Mouse (Mus musculus): ENCODE data around the gene Rngtt. TPM values are rescaled to one million over a fixed set of nuclear protein-coding genes. Genes with fewer than 3 reads are reported as not detected.

Gene Rngtt
- polyA plus RNA-seq, 1 experiment from 2014 or later = 41.7 TPM

- Histone ChIP-seq H3K27me3 (ENCODE audit: control insufficient read depth, insufficient read depth, low read length) (no peaks in the 10 kb centered on the region), H3K4me1 (ENCODE audit: control insufficient read depth, insufficient read depth, low read length) (no peaks in the 10 kb centered on the region), H3K27ac (replicated peaks; ENCODE audit: low read depth, low read length) (no peak overlapping the region), H3K4me3 (ENCODE audit: low read depth, low read length) (no peak overlapping the region), H3K9ac (replicated peaks; ENCODE audit: low read length) (no peak overlapping the region), H3K4me2 (ENCODE audit: low read depth, low read length) (no peak overlapping the region), H3K36me3 (replicated peaks; ENCODE audit: control insufficient read depth, insufficient read depth, low read depth, low read length) (peaks cover 2% of the 10 kb centered on the region; the same call in 1 of the 2 replicates), H3K9me3 (replicated peaks; ENCODE audit: control insufficient read depth, low read length) (no peaks in the 10 kb centered on the region)
- DNase-seq (ENCODE audit: low spot score) = no peak
- 86% methylated on average over 1 of the region's 1 CpGs for WGBS
- no peak for ATAC-seq (replicated peaks; ENCODE audit: insufficient number of reproducible peaks, low FRiP score, low TSS enrichment, low read depth)
Observed at GRCm38 (mm10) chr4:33337999-33338398, 27.9 kb downstream of the Rngtt start.

GRCm38 (mm10) chr4:33342877-33343731 lies 33.0 kb downstream of the Rngtt start:
- H3K9me3 ChIP-seq (replicated peaks; ENCODE audit: control insufficient read depth, low read length) = no peaks in the 10 kb centered on the region
- 80% methylated on average over 7 of the region's 7 CpGs for WGBS
- no peak overlapping the region for H3K9ac ChIP-seq (replicated peaks; ENCODE audit: low read length)
- ATAC-seq (replicated peaks; ENCODE audit: insufficient number of reproducible peaks, low FRiP score, low TSS enrichment, low read depth) (no peak), DNase-seq (ENCODE audit: low spot score) (no peak)
- no peak overlapping the region for H3K4me3 ChIP-seq (ENCODE audit: low read depth, low read length)
- H3K27ac ChIP-seq (replicated peaks; ENCODE audit: low read depth, low read length) = no peak overlapping the region
- H3K36me3 ChIP-seq (replicated peaks; ENCODE audit: control insufficient read depth, insufficient read depth, low read depth, low read length) = no peaks in the 10 kb centered on the region
- H3K27me3 ChIP-seq (ENCODE audit: control insufficient read depth, insufficient read depth, low read length) = no peaks in the 10 kb centered on the region
- no peak overlapping the region for H3K4me2 ChIP-seq (ENCODE audit: low read depth, low read length)
- H3K4me1 ChIP-seq (ENCODE audit: control insufficient read depth, insufficient read depth, low read length) = no peaks in the 10 kb centered on the region

DNA sequence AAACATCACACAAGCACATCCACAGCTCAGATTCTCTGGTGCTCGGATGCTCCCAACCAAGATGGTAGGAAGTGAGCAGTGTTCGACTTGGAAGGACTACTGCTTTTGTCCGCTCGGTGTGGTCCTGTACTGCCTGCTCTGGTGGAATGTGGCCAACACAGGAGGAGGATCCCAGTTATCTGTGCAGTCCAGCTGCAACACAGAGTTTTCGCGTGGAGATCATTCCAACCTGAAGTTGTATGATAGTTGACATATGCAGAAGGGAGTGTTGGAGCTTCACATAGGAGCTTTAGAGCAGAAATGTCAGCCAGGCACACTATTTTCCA lies 33.6 kb downstream of the Rngtt start:
- H3K9me3 ChIP-seq (replicated peaks; ENCODE audit: control insufficient read depth, low read length) = no peaks in the 10 kb centered on the region
- 91% methylated on average over 6 of the region's 6 CpGs for WGBS
- ATAC-seq (replicated peaks; ENCODE audit: insufficient number of reproducible peaks, low FRiP score, low TSS enrichment, low read depth) (no peak), DNase-seq (ENCODE audit: low spot score) (no peak)
- H3K4me2 ChIP-seq (ENCODE audit: low read depth, low read length) = no peak overlapping the region
- H3K4me1 ChIP-seq (ENCODE audit: control insufficient read depth, insufficient read depth, low read length) = no peaks in the 10 kb centered on the region
- no peaks in the 10 kb centered on the region for H3K27me3 ChIP-seq (ENCODE audit: control insufficient read depth, insufficient read depth, low read length)
- H3K4me3 ChIP-seq (ENCODE audit: low read depth, low read length) = no peak overlapping the region
- no peaks in the 10 kb centered on the region for H3K36me3 ChIP-seq (replicated peaks; ENCODE audit: control insufficient read depth, insufficient read depth, low read depth, low read length)
- no peak overlapping the region for H3K9ac ChIP-seq (replicated peaks; ENCODE audit: low read length)
- H3K27ac ChIP-seq (replicated peaks; ENCODE audit: low read depth, low read length) = no peak overlapping the region

DNA sequence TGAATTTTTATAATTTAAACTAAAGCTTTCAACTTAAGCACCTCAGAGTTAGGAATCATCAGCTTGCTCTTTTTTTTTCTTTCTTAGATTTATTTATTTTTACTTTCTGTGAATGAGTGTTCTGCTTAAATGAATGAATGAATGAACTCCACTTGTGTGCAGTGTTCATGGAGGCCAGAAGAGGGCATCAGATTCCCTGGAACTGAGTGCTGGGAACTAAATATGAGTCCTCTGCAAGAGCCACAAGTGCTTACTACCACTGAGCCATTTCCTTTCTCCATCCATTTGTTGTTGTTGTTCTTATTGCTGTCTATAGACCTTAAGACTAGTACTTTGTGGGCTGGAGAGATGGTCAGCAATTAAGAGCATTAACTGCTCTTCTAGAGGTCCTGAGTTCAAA lies 53.3 kb downstream of the Rngtt start:
- H3K4me3 ChIP-seq (ENCODE audit: low read depth, low read length) = no peak overlapping the region
- no peaks in the 10 kb centered on the region for H3K9me3 ChIP-seq (replicated peaks; ENCODE audit: control insufficient read depth, low read length)
- no peak overlapping the region for H3K27ac ChIP-seq (replicated peaks; ENCODE audit: low read depth, low read length)
- H3K27me3 ChIP-seq (ENCODE audit: control insufficient read depth, insufficient read depth, low read length) = no peaks in the 10 kb centered on the region
- H3K36me3 ChIP-seq (replicated peaks; ENCODE audit: control insufficient read depth, insufficient read depth, low read depth, low read length) = no peaks in the 10 kb centered on the region
- no peak for DNase-seq (ENCODE audit: low spot score)
- no peak overlapping the region for H3K4me2 ChIP-seq (ENCODE audit: low read depth, low read length)
- no peak for ATAC-seq (replicated peaks; ENCODE audit: insufficient number of reproducible peaks, low FRiP score, low TSS enrichment, low read depth)
- no peaks in the 10 kb centered on the region for H3K4me1 ChIP-seq (ENCODE audit: control insufficient read depth, insufficient read depth, low read length)
- no peak overlapping the region for H3K9ac ChIP-seq (replicated peaks; ENCODE audit: low read length)

GRCm38 (mm10) chr4:33374916-33375315 lies 64.8 kb downstream of the Rngtt start:
- no peak overlapping the region for H3K9ac ChIP-seq (replicated peaks; ENCODE audit: low read length)
- H3K9me3 ChIP-seq (replicated peaks; ENCODE audit: control insufficient read depth, low read length) = no peaks in the 10 kb centered on the region
- no peaks in the 10 kb centered on the region for H3K27me3 ChIP-seq (ENCODE audit: control insufficient read depth, insufficient read depth, low read length)
- no peaks in the 10 kb centered on the region for H3K4me1 ChIP-seq (ENCODE audit: control insufficient read depth, insufficient read depth, low read length)
- no peak overlapping the region for H3K4me2 ChIP-seq (ENCODE audit: low read depth, low read length)
- H3K27ac ChIP-seq (replicated peaks; ENCODE audit: low read depth, low read length) = no peak overlapping the region
- no peak overlapping the region for H3K4me3 ChIP-seq (ENCODE audit: low read depth, low read length)
- no peak for ATAC-seq (replicated peaks; ENCODE audit: insufficient number of reproducible peaks, low FRiP score, low TSS enrichment, low read depth)
- DNase-seq (ENCODE audit: low spot score) = peak; percentile 26
- no peaks in the 10 kb centered on the region for H3K36me3 ChIP-seq (replicated peaks; ENCODE audit: control insufficient read depth, insufficient read depth, low read depth, low read length)
- WGBS = 71% methylated on average over 6 of the region's 6 CpGs

GRCm38 (mm10) chr4:33377642-33378041 lies 67.5 kb downstream of the Rngtt start:
- Histone ChIP-seq H3K27me3 (ENCODE audit: control insufficient read depth, insufficient read depth, low read length) (no peaks in the 10 kb centered on the region), H3K36me3 (replicated peaks; ENCODE audit: control insufficient read depth, insufficient read depth, low read depth, low read length) (no peaks in the 10 kb centered on the region), H3K4me3 (ENCODE audit: low read depth, low read length) (no peak overlapping the region), H3K4me2 (ENCODE audit: low read depth, low read length) (no peak overlapping the region), H3K4me1 (ENCODE audit: control insufficient read depth, insufficient read depth, low read length) (no peaks in the 10 kb centered on the region), H3K9ac (replicated peaks; ENCODE audit: low read length) (no peak overlapping the region), H3K9me3 (replicated peaks; ENCODE audit: control insufficient read depth, low read length) (no peaks in the 10 kb centered on the region), H3K27ac (replicated peaks; ENCODE audit: low read depth, low read length) (no peak overlapping the region)
- no peak for ATAC-seq (replicated peaks; ENCODE audit: insufficient number of reproducible peaks, low FRiP score, low TSS enrichment, low read depth)
- no peak for DNase-seq (ENCODE audit: low spot score)

DNA sequence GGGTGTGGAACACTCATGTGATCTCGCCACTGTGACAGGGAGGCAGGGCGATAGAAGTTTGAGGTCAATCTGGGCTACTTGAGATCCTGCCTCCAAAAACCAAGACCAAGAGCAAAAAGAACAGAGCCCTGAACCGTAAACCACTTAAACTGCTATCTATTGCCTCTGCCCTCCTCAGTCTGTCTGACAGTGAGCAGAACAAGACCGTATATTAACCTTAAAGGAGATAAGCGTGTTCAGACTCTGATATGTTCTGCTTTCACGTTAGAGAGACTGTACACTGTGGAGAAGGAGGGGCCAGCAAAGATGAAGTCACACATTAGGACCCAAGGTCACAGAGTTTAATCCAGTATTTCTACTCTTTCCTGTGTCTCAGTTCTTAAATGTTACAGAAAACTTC lies 68.8 kb downstream of the Rngtt start:
- Histone ChIP-seq H3K4me3 (ENCODE audit: low read depth, low read length) (no peak overlapping the region), H3K27ac (replicated peaks; ENCODE audit: low read depth, low read length) (no peak overlapping the region), H3K4me2 (ENCODE audit: low read depth, low read length) (no peak overlapping the region), H3K9ac (replicated peaks; ENCODE audit: low read length) (no peak overlapping the region), H3K27me3 (ENCODE audit: control insufficient read depth, insufficient read depth, low read length) (no peaks in the 10 kb centered on the region), H3K36me3 (replicated peaks; ENCODE audit: control insufficient read depth, insufficient read depth, low read depth, low read length) (no peaks in the 10 kb centered on the region), H3K4me1 (ENCODE audit: control insufficient read depth, insufficient read depth, low read length) (no peaks in the 10 kb centered on the region), H3K9me3 (replicated peaks; ENCODE audit: control insufficient read depth, low read length) (no peaks in the 10 kb centered on the region)
- DNase-seq (ENCODE audit: low spot score) (no peak), ATAC-seq (replicated peaks; ENCODE audit: insufficient number of reproducible peaks, low FRiP score, low TSS enrichment, low read depth) (no peak)
- WGBS = 86% methylated on average over 6 of the region's 6 CpGs

DNA sequence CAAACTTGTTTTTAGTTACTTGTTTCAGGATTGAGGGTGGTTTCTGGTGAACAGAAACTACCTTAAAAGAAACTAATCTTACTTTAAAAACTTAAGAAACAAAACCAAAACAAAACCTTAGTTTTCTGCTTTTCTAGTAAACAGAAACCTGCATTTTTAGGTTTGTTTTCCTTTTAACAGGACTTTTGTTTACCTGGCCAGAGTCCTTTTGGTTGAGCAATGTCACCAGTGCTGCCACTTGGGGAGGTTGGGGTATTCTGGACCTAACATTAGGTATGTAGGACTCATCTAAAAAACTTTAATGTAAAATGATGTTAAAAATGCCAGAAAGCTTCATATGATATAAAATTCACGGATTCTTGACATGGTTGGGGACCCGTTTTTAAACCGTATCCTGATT lies 78.8 kb downstream of the Rngtt start:
- no peaks in the 10 kb centered on the region for H3K9me3 ChIP-seq (replicated peaks; ENCODE audit: control insufficient read depth, low read length)
- H3K4me2 ChIP-seq (ENCODE audit: low read depth, low read length) = no peak overlapping the region
- H3K4me3 ChIP-seq (ENCODE audit: low read depth, low read length) = no peak overlapping the region
- DNase-seq (ENCODE audit: low spot score) = no peak
- WGBS = 93% methylated on average over 3 of the region's 3 CpGs
- no peak for ATAC-seq (replicated peaks; ENCODE audit: insufficient number of reproducible peaks, low FRiP score, low TSS enrichment, low read depth)
- H3K4me1 ChIP-seq (ENCODE audit: control insufficient read depth, insufficient read depth, low read length) = no peaks in the 10 kb centered on the region
- no peak overlapping the region for H3K9ac ChIP-seq (replicated peaks; ENCODE audit: low read length)
- H3K27ac ChIP-seq (replicated peaks; ENCODE audit: low read depth, low read length) = no peak overlapping the region
- no peaks in the 10 kb centered on the region for H3K36me3 ChIP-seq (replicated peaks; ENCODE audit: control insufficient read depth, insufficient read depth, low read depth, low read length)
- H3K27me3 ChIP-seq (ENCODE audit: control insufficient read depth, insufficient read depth, low read length) = no peaks in the 10 kb centered on the region
